Mouse (Mus musculus): ENCODE measurements around the gene AI413582. TPM values are rescaled to one million over a fixed set of nuclear protein-coding genes. Genes with fewer than 3 reads are reported as not detected.

Gene AI413582
- total and polyA plus RNA-seq, 3 experiments = 14.6 to 43.6 (median 30.2) TPM

DNA sequence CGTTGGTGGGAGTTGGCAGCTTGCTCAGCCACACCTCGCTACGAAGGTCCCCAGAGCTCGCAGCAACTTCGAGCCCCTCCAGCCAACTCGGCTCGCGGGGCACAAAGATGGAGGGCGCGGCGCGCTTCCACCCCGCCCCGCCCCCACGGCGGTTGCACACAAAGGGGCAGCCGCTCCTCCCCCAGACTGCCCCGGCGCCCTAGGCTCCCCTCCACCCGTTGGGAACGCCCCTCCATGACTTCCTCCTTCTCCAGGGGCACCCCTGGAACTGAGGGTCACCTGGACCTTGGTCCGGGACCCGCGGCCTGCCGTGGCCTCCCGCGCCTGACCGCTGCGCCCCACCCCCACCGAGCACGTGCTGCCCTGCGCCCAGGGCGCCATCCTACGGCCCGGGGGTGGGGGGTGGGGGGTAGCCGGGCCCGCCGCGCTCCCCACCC is 10.5 kb downstream of the AI413582 start:
- H3K27ac ChIP-seq (ENCODE audit: insufficient read depth, low read depth) = no peak overlapping the region
- in situ Hi-C loops (cut with MboI; ENCODE audit: low pct_ligation_motif_present, low pct_unique_long_range_greater_than_20kb, low sequenced_read_pairs) = no loop called here
- TF ChIP-seq USF1 (IDR thresholded peaks at IDR 0.05; ENCODE audit: low read depth, low read length) (no peak), POLR2A (IDR thresholded peaks at IDR 0.05; ENCODE audit: low read depth, low read length) (no peak), SIN3A (IDR thresholded peaks at IDR 0.05; ENCODE audit: low read length) (no peak), E2F4 (IDR thresholded peaks at IDR 0.05; ENCODE audit: insufficient replicate concordance, low read depth, low read length) (no peak), USF2 (conservative IDR thresholded peaks at IDR 0.05; ENCODE audit: low read depth, low read length) (no peak), ZC3H11A (IDR thresholded peaks at IDR 0.05; ENCODE audit: low read depth, low read length) (no peak), JUND (conservative IDR thresholded peaks at IDR 0.05; ENCODE audit: low read depth, low read length) (no peak), BHLHE40 (IDR thresholded peaks at IDR 0.05; ENCODE audit: low read depth, low read length) (no peak), CHD1 (IDR thresholded peaks at IDR 0.05; ENCODE audit: low read depth, low read length) (no peak), TBP (conservative IDR thresholded peaks at IDR 0.05; ENCODE audit: low read depth, low read length) (no peak), CTCF (conservative IDR thresholded peaks at IDR 0.05 in 1 of 2, IDR thresholded peaks at IDR 0.05 in 1 of 2; ENCODE audit: low read depth in 2 of 2, low read length in 2 of 2) (no peak), IRF4 (IDR thresholded peaks at IDR 0.05; ENCODE audit: low read depth, low read length) (no peak), RCOR1 (conservative IDR thresholded peaks at IDR 0.05; ENCODE audit: low read depth, low read length) (no peak), JUN (IDR thresholded peaks at IDR 0.05; ENCODE audit: insufficient read depth, low read depth, low read length) (no peak), ELF1 (IDR thresholded peaks at IDR 0.05; ENCODE audit: low read depth, low read length) (no peak), MEF2A (IDR thresholded peaks at IDR 0.05; ENCODE audit: borderline replicate concordance, low read depth, low read length) (no peak), PAX5 (IDR thresholded peaks at IDR 0.05; ENCODE audit: low read length) (no peak), ZMIZ1 (IDR thresholded peaks at IDR 0.05; ENCODE audit: low read depth, low read length) (no peak), CHD2 (IDR thresholded peaks at IDR 0.05; ENCODE audit: low read length) (no peak), ZKSCAN1 (IDR thresholded peaks at IDR 0.05; ENCODE audit: borderline replicate concordance, low read depth, low read length) (no peak)
- peaks cover 18% of the 10 kb centered on the region for H3K27me3 ChIP-seq (replicated peaks)
- H3K4me2 ChIP-seq (ENCODE audit: insufficient read depth, low read depth, poor library complexity, severe bottlenecking) = no peak overlapping the region
- H3K79me2 ChIP-seq (replicated peaks; ENCODE audit: control insufficient read depth, extremely low read depth, insufficient read depth, poor library complexity, severe bottlenecking) = peaks cover 32% of the 10 kb centered on the region
- H3K9me3 ChIP-seq (replicated peaks; ENCODE audit: low read length) = peaks cover 8% of the 10 kb centered on the region
- no peak overlapping the region for H3K9ac ChIP-seq (ENCODE audit: insufficient read depth, low read depth)
- peaks cover 0 to 2% of the 10 kb centered on the region in 2 experiments for H3K36me3 ChIP-seq (replicated peaks in 1 of 2; ENCODE audit: control insufficient read depth in 1 of 2, insufficient read depth in 1 of 2, low read length in 1 of 2)
- H3K4me1 ChIP-seq (ENCODE audit: control insufficient read depth in 1 of 2, insufficient read depth in 2 of 2) = peaks cover 8 to 31% of the 10 kb centered on the region in 2 experiments
- H3K4me3 ChIP-seq (replicated peaks in 1 of 3; ENCODE audit: low read depth in 2 of 3, low read length in 2 of 3, poor library complexity in 1 of 3) = no peak overlapping the region
- no peak for DNase-seq (ENCODE audit: extremely low read depth)
- dilution Hi-C loops (cut with MboI; ENCODE audit: extremely low pct_ligation_motif_present, extremely low pct_unique_long_range_greater_than_20kb, low sequenced_read_pairs) = no loop called here

GRCm38 (mm10) chr17:27554062-27554960 is 11.2 kb downstream of the AI413582 start:
- peaks cover 8% of the 10 kb centered on the region for H3K9me3 ChIP-seq (replicated peaks; ENCODE audit: low read length)
- TF ChIP-seq NELFE (IDR thresholded peaks at IDR 0.05; ENCODE audit: low read depth, low read length) (no peak), USF1 (IDR thresholded peaks at IDR 0.05; ENCODE audit: low read depth, low read length) (no peak), MAZ (IDR thresholded peaks at IDR 0.05; ENCODE audit: low read depth, low read length) (no peak), POLR2AphosphoS2 (IDR thresholded peaks at IDR 0.05; ENCODE audit: low read depth, low read length) (no peak), MAFK (IDR thresholded peaks at IDR 0.05; ENCODE audit: insufficient replicate concordance, low read length) (no peak), KAT2A (IDR thresholded peaks at IDR 0.05; ENCODE audit: insufficient replicate concordance, low read length) (no peak), MAX (IDR thresholded peaks at IDR 0.05; ENCODE audit: low read length) (no peak)
- peaks cover 18% of the 10 kb centered on the region for H3K27me3 ChIP-seq (replicated peaks)
- H3K36me3 ChIP-seq (replicated peaks in 1 of 2; ENCODE audit: control insufficient read depth in 1 of 2, insufficient read depth in 1 of 2, low read length in 1 of 2) = no peaks in the 10 kb centered on the region
- H3K4me2 ChIP-seq (ENCODE audit: insufficient read depth, low read depth, poor library complexity, severe bottlenecking) = no peak overlapping the region
- peaks cover 24% of the 10 kb centered on the region for H3K79me2 ChIP-seq (replicated peaks; ENCODE audit: control insufficient read depth, extremely low read depth, insufficient read depth, poor library complexity, severe bottlenecking)
- no peak for DNase-seq (ENCODE audit: extremely low read depth)
- H3K9ac ChIP-seq (ENCODE audit: insufficient read depth, low read depth) = no peak overlapping the region
- in situ Hi-C loops (cut with MboI; ENCODE audit: low pct_ligation_motif_present, low pct_unique_long_range_greater_than_20kb, low sequenced_read_pairs) (no loop called here), dilution Hi-C loops (cut with MboI; ENCODE audit: extremely low pct_ligation_motif_present, extremely low pct_unique_long_range_greater_than_20kb, low sequenced_read_pairs) (no loop called here)
- no peak overlapping the region for H3K4me3 ChIP-seq (replicated peaks in 1 of 3; ENCODE audit: low read depth in 2 of 3, low read length in 2 of 3, poor library complexity in 1 of 3)
- H3K27ac ChIP-seq (ENCODE audit: insufficient read depth, low read depth) = no peak overlapping the region
- peaks cover 12 to 31% of the 10 kb centered on the region in 2 experiments for H3K4me1 ChIP-seq (ENCODE audit: control insufficient read depth in 1 of 2, insufficient read depth in 2 of 2)
